Mouse (Mus musculus) MEL (cell line): ENCODE measurements around the gene Zer1.

ENCODE experiments used
- CTCF ChIP-seq, 3 experiments: IDR thresholded peaks in 2 of 3; conservative IDR thresholded peaks in 1 of 3; 2 replicates each; pipeline ENCODE4 v1.5.1; 2011 to 2012; ENCODE audit warnings: low read length in 3 of 3, low read depth in 2 of 3, mild to moderate bottlenecking in 2 of 3, improper control_type of control experiment in 1 of 3, inconsistent platforms in 1 of 3, mixed read lengths in 1 of 3, moderate library complexity in 1 of 3; ENCODE audit not compliant: control insufficient read depth in 1 of 3, insufficient read depth in 1 of 3, poor library complexity in 1 of 3, severe bottlenecking in 1 of 3
- EP300 ChIP-seq, 2 experiments: IDR thresholded peaks; 2 replicates each; pipeline ENCODE4 v1.6.1; 2011; ENCODE audit warnings: improper control_type of control experiment in 2 of 2, low read length in 2 of 2, low read depth in 1 of 2, mild to moderate bottlenecking in 1 of 2
- MAFK ChIP-seq: IDR thresholded peaks from 2 replicates; pipeline ENCODE4 v1.6.1; 2011; ENCODE audit warnings: low read depth, mild to moderate bottlenecking, low read length, improper control_type of control experiment, borderline replicate concordance
- USF1 ChIP-seq: IDR thresholded peaks from 2 replicates; pipeline ENCODE4 v1.6.1; 2014; ENCODE audit warnings: low read depth, mild to moderate bottlenecking, inconsistent platforms, low read length, improper control_type of control experiment, moderate library complexity

DNA sequence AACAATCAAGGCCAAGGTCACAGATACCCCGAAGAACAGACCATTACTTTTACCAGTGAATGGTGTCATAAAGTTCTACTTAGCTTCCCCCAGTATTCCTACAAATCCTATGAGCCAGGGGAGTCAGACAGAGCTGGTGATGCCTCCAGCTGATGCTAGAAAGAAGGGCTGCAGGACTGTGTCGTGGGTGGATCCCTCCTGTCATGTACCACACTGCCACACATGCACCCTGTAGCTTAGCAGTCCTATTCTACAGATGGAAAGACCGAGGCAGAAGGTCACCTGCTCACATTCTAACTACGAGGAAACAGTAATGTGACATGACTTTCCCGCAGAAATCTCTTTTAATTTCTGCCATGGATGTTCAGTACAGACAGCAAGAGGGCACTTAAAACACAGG lies 1.6 kb downstream of the Zer1 start:
- no peak for TF ChIP-seq MAFK
- TF ChIP-seq USF1 = no peak
- no peak for TF ChIP-seq EP300 (IDR thresholded peaks at IDR 0.05; ENCODE audit: low read depth in 1 of 2, low read length in 2 of 2)
- TF ChIP-seq CTCF (IDR thresholded peaks at IDR 0.05 in 2 of 3, conservative IDR thresholded peaks at IDR 0.05 in 1 of 3; ENCODE audit: control insufficient read depth in 1 of 3, insufficient read depth in 1 of 3, low read depth in 2 of 3, low read length in 3 of 3, poor library complexity in 1 of 3, severe bottlenecking in 1 of 3) = no peak
